Mouse (Mus musculus) G1E (cell line): ENCODE measurements around the gene Lfng.

ENCODE experiments used
- CTCF ChIP-seq: IDR thresholded peaks from 2 replicates; pipeline ENCODE4 v1.5.1; 2012; ENCODE audit warnings: low read depth, low read length, inconsistent platforms, mixed read lengths
- POLR2AphosphoS5 ChIP-seq: IDR thresholded peaks from 2 replicates; pipeline ENCODE4 v1.6.1; 2012; ENCODE audit warnings: low read depth, low read length, inconsistent platforms; ENCODE audit not compliant: insufficient replicate concordance
- TAL1 ChIP-seq: conservative IDR thresholded peaks from 2 replicates; pipeline ENCODE4 v1.6.1; 2012; ENCODE audit warnings: low read depth, low read length, inconsistent platforms, mixed read lengths

DNA sequence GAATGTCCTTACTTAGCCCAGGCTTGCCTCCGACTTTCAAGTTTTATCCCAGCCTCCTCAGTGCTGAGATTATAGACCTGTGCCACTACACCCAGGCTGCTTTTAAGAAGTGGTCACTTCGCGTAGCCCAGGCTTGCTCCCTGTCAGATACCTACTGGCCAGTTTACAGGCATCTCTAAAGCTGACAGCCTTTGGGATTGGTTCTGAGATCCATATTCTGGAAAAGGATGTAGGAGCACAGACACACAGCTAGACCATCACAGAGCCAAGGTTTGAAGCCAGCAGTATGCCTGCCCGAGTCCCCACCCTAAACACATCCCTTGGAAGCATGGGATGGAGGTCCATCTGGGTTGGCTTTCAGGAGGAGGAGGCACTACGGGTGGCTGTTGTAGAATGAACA lies 39.4 kb upstream of the Lfng start:
- TF ChIP-seq CTCF (no peak), POLR2AphosphoS5 (no peak), TAL1 (no peak)
